Mouse (Mus musculus) MEL-GATA-1-ER (cell line): ENCODE data around the gene Vmn1r100.
"Not testable (repeated sequence)": the region's sequence is repeated elsewhere in the genome, so short reads cannot be mapped to it uniquely, and the experiment has no call there.

Experiments used
- DNase-seq: peaks from one replicate; pipeline ENCODE4 v3.0.0-alpha.2; 2012; ENCODE audit warnings: low read depth; ENCODE audit errors: extremely low read depth

Vmn1r100 gene

GRCm38 (mm10) chr7:20417642-20418041 lies at the start of gene Vmn1r100:
TSS of gene Vmn1r100 (plus strand) at chr7:20417942.
- DNase-seq = not testable (repeated sequence)

- not testable (repeated sequence) for DNase-seq
These were observed 42.4 kb upstream of the Vmn1r100 start, which contains the start of gene Gm5728 for GRCm38 (mm10) chr7:20375310-20375709. TSS of gene Gm5728 (minus strand) at chr7:20375410.

GRCm38 (mm10) chr7:20442493-20442892 lies 24.8 kb downstream of the Vmn1r100 start, which contains the start of gene Vmn1r101:
TSS of gene Vmn1r101 (minus strand) at chr7:20442593.
- not testable (repeated sequence) for DNase-seq
